Mouse (Mus musculus): ENCODE results near the gene Trim14. TPM values are rescaled to one million over a fixed set of nuclear protein-coding genes. Genes with fewer than 3 reads are reported as not detected.

Trim14 gene
- polyA plus RNA-seq, 1 experiment from 2014 or later: 5.2 TPM

GRCm38 (mm10) chr4:46493071-46493470 is 42.9 kb downstream of the Trim14 start:
- Histone ChIP-seq H3K27me3 (replicated peaks; ENCODE audit: insufficient read depth, low read length) (no peaks in the 10 kb centered on the region), H3K36me3 (ENCODE audit: insufficient read depth, low read length) (no peaks in the 10 kb centered on the region; the same call in 1 of the 2 replicates), H3K27ac (ENCODE audit: low read length) (no peak overlapping the region), H3K4me2 (replicated peaks; ENCODE audit: low read depth, low read length) (no peak overlapping the region), H3K4me1 (ENCODE audit: insufficient read depth, low read depth, low read length) (no peaks in the 10 kb centered on the region), H3K4me3 (ENCODE audit: low read depth, low read length) (no peak overlapping the region), H3K9ac (replicated peaks; ENCODE audit: low read depth) (no peak overlapping the region), H3K9me3 (ENCODE audit: low read length) (no peaks in the 10 kb centered on the region)
- ATAC-seq: no peak
- TF ChIP-seq CTCF (IDR thresholded peaks at IDR 0.05) (no peak), EP300 (IDR thresholded peaks at IDR 0.05) (no peak)
- DNase-seq (ENCODE audit: low spot score): no peak
- 93% methylated on average over 6 of the region's 6 CpGs for WGBS

- H3K27ac ChIP-seq (ENCODE audit: low read length): peak within 1 kb of the TSS; percentile 20; the same call in 1 of the 2 replicates
- ATAC-seq (peak; percentile 98), DNase-seq (ENCODE audit: low spot score) (peak; percentile 97)
- peak within 1 kb of the TSS; percentile 64 for H3K9ac ChIP-seq (replicated peaks; ENCODE audit: low read depth)
- no peaks in the 10 kb centered on the region for H3K27me3 ChIP-seq (replicated peaks; ENCODE audit: insufficient read depth, low read length)
- H3K9me3 ChIP-seq (ENCODE audit: low read length): no peaks in the 10 kb centered on the region
- TF ChIP-seq CTCF (IDR thresholded peaks at IDR 0.05): no peak
- TF ChIP-seq EP300 (IDR thresholded peaks at IDR 0.05): no peak
- no peaks in the 10 kb centered on the region; the same call in 1 of the 2 replicates for H3K4me1 ChIP-seq (ENCODE audit: insufficient read depth, low read depth, low read length)
- H3K4me2 ChIP-seq (replicated peaks; ENCODE audit: low read depth, low read length): peak within 1 kb of the TSS; percentile 92
- under 1% methylated on average over 55 of the region's 58 CpGs for WGBS
- H3K36me3 ChIP-seq (ENCODE audit: insufficient read depth, low read length): no peaks in the 10 kb centered on the region; the same call in 1 of the 2 replicates
- H3K4me3 ChIP-seq (ENCODE audit: low read depth, low read length): peak within 1 kb of the TSS; percentile 81
These were observed 46.7 kb downstream of the Trim14 start, which contains the start of gene Nans for GRCm38 (mm10) chr4:46489028-46489925. Nans (plus strand) TSS chr4:46489248.

DNA sequence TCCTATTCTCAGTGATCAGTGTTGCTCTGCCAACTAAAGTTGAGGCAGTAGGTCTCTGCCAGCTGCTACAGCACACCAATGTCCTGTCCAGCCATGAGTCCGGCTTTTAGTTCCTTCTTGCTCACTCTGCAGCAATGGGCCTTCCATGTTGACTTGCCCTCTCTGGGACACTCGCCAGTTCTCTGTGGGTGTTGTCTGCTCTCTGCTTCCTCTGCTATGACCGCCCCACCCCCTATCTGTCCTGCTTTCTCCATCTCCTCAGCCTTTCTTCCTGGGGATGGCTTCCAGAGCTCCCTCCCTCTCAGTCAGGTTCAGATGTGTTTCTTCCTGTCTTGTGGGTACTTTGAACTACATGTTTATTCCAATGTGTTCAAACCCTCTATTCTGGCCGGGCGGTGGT is 48.6 kb downstream of the Trim14 start:
- WGBS: 65% methylated on average over 5 of the region's 5 CpGs
- Histone ChIP-seq H3K4me2 (replicated peaks; ENCODE audit: low read depth, low read length) (no peak overlapping the region), H3K27me3 (replicated peaks; ENCODE audit: insufficient read depth, low read length) (no peaks in the 10 kb centered on the region), H3K36me3 (ENCODE audit: insufficient read depth, low read length) (no peaks in the 10 kb centered on the region), H3K4me3 (ENCODE audit: low read depth, low read length) (no peak overlapping the region), H3K27ac (ENCODE audit: low read length) (no peak overlapping the region; the same call in 1 of the 2 replicates), H3K9ac (replicated peaks; ENCODE audit: low read depth) (no peak overlapping the region), H3K4me1 (ENCODE audit: insufficient read depth, low read depth, low read length) (no peaks in the 10 kb centered on the region; the same call in 1 of the 2 replicates), H3K9me3 (ENCODE audit: low read length) (no peaks in the 10 kb centered on the region)
- DNase-seq (ENCODE audit: low spot score) (peak; percentile 40), ATAC-seq (no peak)
- TF ChIP-seq CTCF (IDR thresholded peaks at IDR 0.05) (no peak), EP300 (IDR thresholded peaks at IDR 0.05) (no peak)

DNA sequence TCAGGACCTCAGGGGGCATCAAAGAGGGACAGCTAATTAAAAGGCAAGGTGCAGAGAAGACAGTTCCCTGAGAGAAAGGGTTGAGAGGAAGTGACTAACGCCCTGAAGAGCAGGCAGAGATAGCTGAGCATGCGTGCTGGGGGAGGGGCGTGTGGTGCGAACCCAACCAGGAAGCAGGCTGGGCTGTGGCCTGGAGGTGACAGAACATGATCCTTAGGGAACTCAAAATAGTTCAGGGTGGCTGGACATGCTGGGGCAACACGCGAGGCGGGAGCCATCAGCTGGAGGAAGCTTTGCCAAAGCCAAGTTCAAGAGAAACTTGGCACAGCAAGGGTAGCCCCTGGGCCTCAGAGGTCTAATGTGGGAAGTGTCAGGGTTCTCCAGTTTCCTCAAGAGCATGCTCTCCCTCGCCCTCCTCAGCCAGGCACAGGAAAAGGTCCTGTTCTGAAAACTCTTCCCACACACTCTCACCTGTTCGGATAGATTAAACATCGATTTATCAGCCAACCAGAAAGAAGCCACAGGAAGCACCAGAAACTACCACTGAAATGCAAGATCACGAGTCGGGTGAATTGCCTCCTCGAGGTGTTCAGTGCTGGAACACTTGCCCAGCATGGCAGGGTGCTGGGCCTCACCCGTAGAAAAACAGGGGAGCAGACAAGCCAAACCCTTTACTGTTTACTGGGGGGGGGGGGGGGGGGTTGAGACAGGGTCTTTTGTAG is 50.1 kb downstream of the Trim14 start:
- Histone ChIP-seq H3K36me3 (ENCODE audit: insufficient read depth, low read length) (no peaks in the 10 kb centered on the region), H3K4me1 (ENCODE audit: insufficient read depth, low read depth, low read length) (no peaks in the 10 kb centered on the region; the same call in 1 of the 2 replicates), H3K4me2 (replicated peaks; ENCODE audit: low read depth, low read length) (no peak overlapping the region), H3K4me3 (ENCODE audit: low read depth, low read length) (no peak overlapping the region), H3K9ac (replicated peaks; ENCODE audit: low read depth) (no peak overlapping the region), H3K9me3 (ENCODE audit: low read length) (no peaks in the 10 kb centered on the region), H3K27me3 (replicated peaks; ENCODE audit: insufficient read depth, low read length) (no peaks in the 10 kb centered on the region), H3K27ac (ENCODE audit: low read length) (peak overlapping the region; percentile 47)
- ATAC-seq (peak; percentile 34), DNase-seq (ENCODE audit: low spot score) (peak; percentile 80)
- WGBS: 31% methylated on average over 14 of the region's 14 CpGs
- TF ChIP-seq EP300 (IDR thresholded peaks at IDR 0.05) (no peak), CTCF (IDR thresholded peaks at IDR 0.05) (no peak)

DNA sequence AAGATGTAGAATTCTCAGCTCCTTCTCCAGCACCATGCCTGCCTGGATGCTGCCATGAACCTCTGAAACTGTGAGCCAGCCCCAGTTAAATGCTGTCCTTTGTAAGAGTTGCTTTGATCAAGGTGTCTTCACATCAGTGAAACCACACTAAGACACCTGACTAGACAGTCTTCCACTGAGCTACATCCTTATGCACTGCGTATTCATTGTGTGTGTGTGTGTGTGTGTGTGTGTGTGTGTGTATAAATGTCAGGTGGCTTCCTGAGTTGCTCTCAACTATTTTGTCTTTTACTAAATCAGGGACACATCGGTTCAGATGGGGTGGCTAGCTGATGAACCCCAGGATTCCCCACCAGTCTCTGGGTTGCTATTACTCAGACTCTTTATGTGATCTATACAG is 56.9 kb downstream of the Trim14 start:
- Histone ChIP-seq H3K27me3 (replicated peaks; ENCODE audit: insufficient read depth, low read length) (no peaks in the 10 kb centered on the region), H3K9me3 (ENCODE audit: low read length) (no peaks in the 10 kb centered on the region), H3K36me3 (ENCODE audit: insufficient read depth, low read length) (0 out of 2 replicates have a peak, but pooled peaks cover 7% of the 10 kb centered on the region), H3K27ac (ENCODE audit: low read length) (no peak overlapping the region), H3K9ac (replicated peaks; ENCODE audit: low read depth) (no peak overlapping the region), H3K4me3 (ENCODE audit: low read depth, low read length) (no peak overlapping the region), H3K4me2 (replicated peaks; ENCODE audit: low read depth, low read length) (no peak overlapping the region), H3K4me1 (ENCODE audit: insufficient read depth, low read depth, low read length) (no peaks in the 10 kb centered on the region)
- DNase-seq (ENCODE audit: low spot score) (no peak), ATAC-seq (no peak)
- TF ChIP-seq CTCF (IDR thresholded peaks at IDR 0.05) (no peak), EP300 (IDR thresholded peaks at IDR 0.05) (no peak)
- 92% methylated on average over 2 of the region's 2 CpGs for WGBS

GRCm38 (mm10) chr4:46475101-46475500 is 60.8 kb downstream of the Trim14 start:
- H3K9me3 ChIP-seq (ENCODE audit: low read length): no peaks in the 10 kb centered on the region
- no peak overlapping the region for H3K4me3 ChIP-seq (ENCODE audit: low read depth, low read length)
- no peaks in the 10 kb centered on the region for H3K4me1 ChIP-seq (ENCODE audit: insufficient read depth, low read depth, low read length)
- DNase-seq (ENCODE audit: low spot score): no peak
- peaks cover 23% of the 10 kb centered on the region for H3K36me3 ChIP-seq (ENCODE audit: insufficient read depth, low read length)
- no peak overlapping the region for H3K27ac ChIP-seq (ENCODE audit: low read length)
- no peak for ATAC-seq
- no peaks in the 10 kb centered on the region for H3K27me3 ChIP-seq (replicated peaks; ENCODE audit: insufficient read depth, low read length)
- H3K9ac ChIP-seq (replicated peaks; ENCODE audit: low read depth): no peak overlapping the region
- no peak for TF ChIP-seq CTCF (IDR thresholded peaks at IDR 0.05)
- no peak for TF ChIP-seq EP300 (IDR thresholded peaks at IDR 0.05)
- 95% methylated on average over 5 of the region's 5 CpGs for WGBS
- no peak overlapping the region for H3K4me2 ChIP-seq (replicated peaks; ENCODE audit: low read depth, low read length)
